Mouse (Mus musculus): Measurements from ENCODE around the gene Krt87. TPM values are rescaled to one million over a fixed set of nuclear protein-coding genes. Genes with fewer than 3 reads are reported as not detected.

The Krt87 gene
- polyA plus RNA-seq, 1 experiment from 2014 or later = not detected

DNA sequence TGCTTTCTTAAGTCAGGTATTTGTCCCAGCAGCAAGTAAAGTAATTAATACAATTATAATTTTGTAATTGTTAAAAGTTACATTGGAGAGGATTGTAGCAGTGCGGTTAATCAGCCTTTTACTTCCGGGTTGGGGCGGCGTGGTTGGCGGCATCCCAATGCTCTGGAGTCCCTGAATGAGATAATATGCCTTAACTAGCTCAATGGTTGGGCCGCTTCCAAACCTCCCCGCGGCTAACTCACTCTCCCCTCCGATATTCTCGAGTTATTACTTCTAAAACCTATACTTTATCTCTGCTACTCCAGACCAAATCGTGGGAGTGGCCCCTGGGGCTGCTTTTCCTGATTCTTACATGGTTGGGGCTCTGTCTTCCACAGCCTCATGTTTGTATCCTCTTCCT, 8.0 kb upstream of the Krt87 start:
- H3K4me2 ChIP-seq (ENCODE audit: low read depth) = no peak overlapping the region
- no peak overlapping the region for H3K4me3 ChIP-seq (ENCODE audit: low read depth, low read length)
- H3K27ac ChIP-seq (ENCODE audit: low read depth, low read length) = no peak overlapping the region
- no peaks in the 10 kb centered on the region for H3K9me3 ChIP-seq (ENCODE audit: control insufficient read depth, low read length)
- H3K9ac ChIP-seq (ENCODE audit: low read length) = no peak overlapping the region
- 77% methylated on average over 11 of the region's 11 CpGs for WGBS
- DNase-seq (ENCODE audit: low spot score) (no peak), ATAC-seq (ENCODE audit: insufficient read depth, low FRiP score, low TSS enrichment) (no peak)
- no peaks in the 10 kb centered on the region for H3K27me3 ChIP-seq (ENCODE audit: control insufficient read depth, insufficient read depth, low read length)
- no peaks in the 10 kb centered on the region for H3K36me3 ChIP-seq (ENCODE audit: control insufficient read depth, insufficient read depth, low read length)
- H3K4me1 ChIP-seq (ENCODE audit: control insufficient read depth, insufficient read depth, low read length) = no peaks in the 10 kb centered on the region

DNA sequence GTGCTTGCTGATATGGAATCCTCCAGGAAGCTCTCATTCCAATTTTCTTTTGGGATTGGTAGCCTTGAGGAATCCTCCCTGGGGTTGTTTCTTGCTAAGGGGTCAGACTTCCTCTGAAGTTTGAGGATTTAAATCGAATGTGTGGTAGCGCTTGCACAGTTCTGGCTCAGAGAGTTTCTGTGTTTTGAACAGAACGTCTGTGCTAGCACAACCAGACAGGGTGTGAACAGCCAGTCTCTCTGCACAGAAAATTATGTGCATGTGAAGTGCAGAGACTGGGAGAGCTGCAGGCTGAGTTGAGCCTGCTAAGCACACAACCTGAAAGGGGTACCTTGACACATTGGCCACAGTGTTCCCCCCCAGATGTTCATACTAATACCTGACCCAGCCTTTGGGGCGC, 2.2 kb upstream of the Krt87 start:
- H3K9ac ChIP-seq (ENCODE audit: low read length) = no peak overlapping the region
- ATAC-seq (ENCODE audit: insufficient read depth, low FRiP score, low TSS enrichment) (no peak), DNase-seq (ENCODE audit: low spot score) (no peak)
- H3K36me3 ChIP-seq (ENCODE audit: control insufficient read depth, insufficient read depth, low read length) = no peaks in the 10 kb centered on the region
- 83% methylated on average over 4 of the region's 4 CpGs for WGBS
- peaks cover 23% of the 10 kb centered on the region for H3K27me3 ChIP-seq (ENCODE audit: control insufficient read depth, insufficient read depth, low read length)
- no peak overlapping the region for H3K27ac ChIP-seq (ENCODE audit: low read depth, low read length)
- H3K4me2 ChIP-seq (ENCODE audit: low read depth) = no peak overlapping the region
- no peaks in the 10 kb centered on the region for H3K9me3 ChIP-seq (ENCODE audit: control insufficient read depth, low read length)
- H3K4me1 ChIP-seq (ENCODE audit: control insufficient read depth, insufficient read depth, low read length) = peaks cover 3% of the 10 kb centered on the region; the same call in 1 of the 2 replicates
- no peak overlapping the region for H3K4me3 ChIP-seq (ENCODE audit: low read depth, low read length)

- no peak overlapping the region for H3K9ac ChIP-seq (ENCODE audit: low read length)
- DNase-seq (ENCODE audit: low spot score) (no peak), ATAC-seq (ENCODE audit: insufficient read depth, low FRiP score, low TSS enrichment) (no peak)
- H3K9me3 ChIP-seq (ENCODE audit: control insufficient read depth, low read length) = no peaks in the 10 kb centered on the region
- H3K36me3 ChIP-seq (ENCODE audit: control insufficient read depth, insufficient read depth, low read length) = no peaks in the 10 kb centered on the region
- peaks cover 23% of the 10 kb centered on the region for H3K27me3 ChIP-seq (ENCODE audit: control insufficient read depth, insufficient read depth, low read length)
- no peak overlapping the region for H3K4me2 ChIP-seq (ENCODE audit: low read depth)
- 94% methylated on average over 7 of the region's 7 CpGs for WGBS
- H3K27ac ChIP-seq (ENCODE audit: low read depth, low read length) = no peak overlapping the region
- no peak overlapping the region for H3K4me3 ChIP-seq (ENCODE audit: low read depth, low read length)
- H3K4me1 ChIP-seq (ENCODE audit: control insufficient read depth, insufficient read depth, low read length) = peaks cover 3% of the 10 kb centered on the region; the same call in 1 of the 2 replicates
Measured at GRCm38 (mm10) chr15:101436611-101437010, 2.0 kb downstream of the Krt87 start.

DNA sequence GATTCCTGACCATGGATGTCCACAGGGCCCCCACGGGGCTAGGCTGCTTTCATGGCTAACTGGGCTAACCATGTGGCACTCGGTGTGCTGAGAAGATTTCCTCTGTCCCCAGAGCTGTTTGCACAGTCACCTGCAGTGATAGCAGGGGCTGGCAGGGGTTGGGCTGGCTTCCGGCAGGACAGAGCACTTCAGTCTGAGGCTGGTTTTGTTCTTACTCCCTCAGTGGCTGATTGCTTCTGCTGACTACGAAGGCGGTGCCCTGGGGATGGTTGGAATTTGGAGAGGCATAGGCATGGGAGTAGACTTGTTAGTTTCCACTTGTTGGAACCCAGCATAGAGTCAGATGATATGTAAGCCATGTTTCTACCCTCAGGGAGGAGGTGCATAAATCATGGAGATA, 13.7 kb downstream of the Krt87 start:
- ATAC-seq (ENCODE audit: insufficient read depth, low FRiP score, low TSS enrichment) (no peak), DNase-seq (ENCODE audit: low spot score) (no peak)
- Histone ChIP-seq H3K9me3 (ENCODE audit: control insufficient read depth, low read length) (no peaks in the 10 kb centered on the region), H3K4me2 (ENCODE audit: low read depth) (no peak overlapping the region), H3K9ac (ENCODE audit: low read length) (no peak overlapping the region), H3K4me3 (ENCODE audit: low read depth, low read length) (no peak overlapping the region), H3K4me1 (ENCODE audit: control insufficient read depth, insufficient read depth, low read length) (no peaks in the 10 kb centered on the region), H3K36me3 (ENCODE audit: control insufficient read depth, insufficient read depth, low read length) (no peaks in the 10 kb centered on the region), H3K27ac (ENCODE audit: low read depth, low read length) (no peak overlapping the region), H3K27me3 (ENCODE audit: control insufficient read depth, insufficient read depth, low read length) (no peaks in the 10 kb centered on the region)
- 17% methylated on average over 5 of the region's 5 CpGs for WGBS

- Histone ChIP-seq H3K4me2 (ENCODE audit: low read depth) (no peak overlapping the region), H3K9ac (ENCODE audit: low read length) (no peak overlapping the region), H3K4me1 (ENCODE audit: control insufficient read depth, insufficient read depth, low read length) (no peaks in the 10 kb centered on the region), H3K36me3 (ENCODE audit: control insufficient read depth, insufficient read depth, low read length) (no peaks in the 10 kb centered on the region), H3K9me3 (ENCODE audit: control insufficient read depth, low read length) (no peaks in the 10 kb centered on the region), H3K27me3 (ENCODE audit: control insufficient read depth, insufficient read depth, low read length) (no peaks in the 10 kb centered on the region), H3K27ac (ENCODE audit: low read depth, low read length) (no peak overlapping the region), H3K4me3 (ENCODE audit: low read depth, low read length) (no peak overlapping the region)
- DNase-seq (ENCODE audit: low spot score) = no peak
- WGBS = 47% methylated on average over 4 of the region's 6 CpGs
- no peak for ATAC-seq (ENCODE audit: insufficient read depth, low FRiP score, low TSS enrichment)
Measured at GRCm38 (mm10) chr15:101420903-101421302, 17.7 kb downstream of the Krt87 start.

DNA sequence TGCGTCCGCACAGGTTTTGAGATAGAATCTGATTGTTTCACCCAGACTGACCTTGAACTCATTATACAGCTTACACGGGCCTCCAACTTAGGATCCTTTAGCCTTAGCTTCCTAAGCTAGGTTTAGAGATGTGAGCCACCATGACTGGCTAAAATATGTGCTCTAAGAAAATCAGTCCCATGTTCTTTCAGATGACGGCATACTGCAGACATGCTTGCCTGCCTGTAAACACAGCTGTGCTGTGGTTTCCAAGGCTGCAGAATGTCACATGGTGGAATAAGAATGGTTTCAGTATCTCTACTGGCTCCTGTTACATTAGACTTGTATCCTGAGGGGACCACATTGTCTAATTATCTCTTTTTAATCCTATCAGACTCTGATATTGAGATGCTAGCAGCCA, 19.7 kb downstream of the Krt87 start:
- H3K9ac ChIP-seq (ENCODE audit: low read length) = no peak overlapping the region
- H3K27ac ChIP-seq (ENCODE audit: low read depth, low read length) = no peak overlapping the region
- H3K4me3 ChIP-seq (ENCODE audit: low read depth, low read length) = no peak overlapping the region
- no peak for DNase-seq (ENCODE audit: low spot score)
- H3K4me1 ChIP-seq (ENCODE audit: control insufficient read depth, insufficient read depth, low read length) = no peaks in the 10 kb centered on the region
- no peaks in the 10 kb centered on the region for H3K9me3 ChIP-seq (ENCODE audit: control insufficient read depth, low read length)
- H3K27me3 ChIP-seq (ENCODE audit: control insufficient read depth, insufficient read depth, low read length) = no peaks in the 10 kb centered on the region
- no peak for ATAC-seq (ENCODE audit: insufficient read depth, low FRiP score, low TSS enrichment)
- H3K36me3 ChIP-seq (ENCODE audit: control insufficient read depth, insufficient read depth, low read length) = no peaks in the 10 kb centered on the region
- 91% methylated on average over 4 of the region's 4 CpGs for WGBS
- no peak overlapping the region for H3K4me2 ChIP-seq (ENCODE audit: low read depth)

DNA sequence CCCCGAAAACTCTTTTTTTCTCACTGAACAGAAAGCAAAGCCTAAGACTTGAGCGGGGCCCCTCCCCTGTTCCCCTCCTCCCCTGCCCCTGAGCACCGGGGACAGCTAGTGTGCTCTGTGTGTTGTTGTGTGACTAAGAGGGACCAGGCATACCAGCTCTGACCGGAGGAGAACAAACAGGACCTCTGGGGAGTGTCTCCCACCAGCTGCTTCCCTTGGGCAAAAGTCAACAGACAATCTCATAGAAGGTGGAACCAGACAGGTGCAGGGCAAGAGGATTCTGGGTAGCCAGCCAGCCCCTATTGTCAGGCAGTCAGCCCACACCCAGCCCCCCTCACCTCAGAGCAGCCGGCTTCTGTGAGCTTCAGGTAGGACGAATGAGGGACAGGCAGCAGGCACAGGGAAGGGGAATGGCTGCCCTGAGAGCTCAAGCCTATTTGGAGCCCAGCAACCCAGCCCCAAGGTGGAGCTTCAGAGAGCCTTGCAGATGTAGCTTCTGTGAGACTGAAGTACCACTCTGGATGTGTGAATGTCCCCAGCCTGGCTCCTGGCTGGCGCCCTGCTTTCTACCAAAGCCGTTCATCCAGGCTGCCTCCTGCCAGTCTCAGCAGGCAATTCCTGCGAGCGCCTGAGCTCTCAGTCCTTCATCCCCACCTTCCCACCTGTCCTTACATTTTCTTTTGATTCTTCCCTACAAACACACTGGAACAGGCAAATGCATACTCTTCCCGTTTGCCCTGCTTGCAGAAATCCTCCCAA, 23.6 kb downstream of the Krt87 start:
- DNase-seq (ENCODE audit: low spot score) (no peak), ATAC-seq (ENCODE audit: insufficient read depth, low FRiP score, low TSS enrichment) (no peak)
- Histone ChIP-seq H3K9me3 (ENCODE audit: control insufficient read depth, low read length) (no peaks in the 10 kb centered on the region), H3K4me1 (ENCODE audit: control insufficient read depth, insufficient read depth, low read length) (no peaks in the 10 kb centered on the region), H3K4me2 (ENCODE audit: low read depth) (no peak overlapping the region), H3K27me3 (ENCODE audit: control insufficient read depth, insufficient read depth, low read length) (peaks cover 18% of the 10 kb centered on the region), H3K4me3 (ENCODE audit: low read depth, low read length) (no peak overlapping the region), H3K9ac (ENCODE audit: low read length) (no peak overlapping the region), H3K27ac (ENCODE audit: low read depth, low read length) (no peak overlapping the region), H3K36me3 (ENCODE audit: control insufficient read depth, insufficient read depth, low read length) (no peaks in the 10 kb centered on the region)
- 40% methylated on average over 11 of the region's 11 CpGs for WGBS

DNA sequence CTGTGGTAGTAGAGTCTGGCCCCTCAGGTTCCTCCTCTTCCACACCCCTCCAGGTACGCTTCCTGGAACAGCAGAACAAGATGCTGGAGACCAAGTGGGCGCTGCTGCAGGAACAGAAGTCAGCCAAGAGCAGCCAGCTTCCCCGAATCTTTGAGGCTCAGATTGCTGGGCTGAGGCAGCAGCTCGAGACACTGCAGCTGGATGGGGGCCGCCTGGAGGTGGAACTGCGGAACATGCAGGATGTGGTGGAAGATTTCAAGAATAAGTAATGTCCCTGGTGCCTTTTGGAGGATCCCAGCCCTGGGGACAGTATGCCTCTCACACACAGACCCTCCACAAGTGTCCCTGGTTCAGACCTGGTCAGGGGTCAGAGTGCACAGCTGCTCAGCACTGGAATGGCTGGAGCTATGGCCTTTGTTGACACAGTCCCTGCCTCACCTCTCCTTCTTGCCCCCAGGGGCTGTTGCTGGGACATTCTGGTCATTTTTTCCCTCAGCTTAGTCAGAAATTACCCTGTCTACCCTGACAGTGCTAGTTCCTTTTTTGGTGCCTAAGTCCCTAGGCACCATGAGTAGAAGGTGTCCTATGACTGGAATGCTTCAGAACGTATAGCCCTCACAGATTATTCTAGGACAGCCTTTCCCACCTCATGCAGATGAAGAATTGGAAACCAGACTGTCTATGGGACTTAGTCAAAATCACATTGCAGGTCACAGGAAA, 24.5 kb downstream of the Krt87 start:
- ATAC-seq (ENCODE audit: insufficient read depth, low FRiP score, low TSS enrichment) (no peak), DNase-seq (ENCODE audit: low spot score) (no peak)
- Histone ChIP-seq H3K4me1 (ENCODE audit: control insufficient read depth, insufficient read depth, low read length) (no peaks in the 10 kb centered on the region), H3K4me2 (ENCODE audit: low read depth) (no peak overlapping the region), H3K4me3 (ENCODE audit: low read depth, low read length) (no peak overlapping the region), H3K36me3 (ENCODE audit: control insufficient read depth, insufficient read depth, low read length) (no peaks in the 10 kb centered on the region), H3K9ac (ENCODE audit: low read length) (no peak overlapping the region), H3K9me3 (ENCODE audit: control insufficient read depth, low read length) (no peaks in the 10 kb centered on the region), H3K27ac (ENCODE audit: low read depth, low read length) (no peak overlapping the region), H3K27me3 (ENCODE audit: control insufficient read depth, insufficient read depth, low read length) (peaks cover 18% of the 10 kb centered on the region)
- 53% methylated on average over 7 of the region's 7 CpGs for WGBS

GRCm38 (mm10) chr15:101412188-101412587, 26.4 kb downstream of the Krt87 start:
- Histone ChIP-seq H3K4me3 (ENCODE audit: low read depth, low read length) (no peak overlapping the region; the same call in 1 of the 2 replicates), H3K4me2 (ENCODE audit: low read depth) (no peak overlapping the region), H3K27ac (ENCODE audit: low read depth, low read length) (no peak overlapping the region), H3K36me3 (ENCODE audit: control insufficient read depth, insufficient read depth, low read length) (no peaks in the 10 kb centered on the region), H3K27me3 (ENCODE audit: control insufficient read depth, insufficient read depth, low read length) (peaks cover 18% of the 10 kb centered on the region), H3K9me3 (ENCODE audit: control insufficient read depth, low read length) (no peaks in the 10 kb centered on the region), H3K4me1 (ENCODE audit: control insufficient read depth, insufficient read depth, low read length) (no peaks in the 10 kb centered on the region), H3K9ac (ENCODE audit: low read length) (no peak overlapping the region)
- WGBS = 26% methylated on average over 31 of the region's 31 CpGs
- ATAC-seq (ENCODE audit: insufficient read depth, low FRiP score, low TSS enrichment) = no peak
- peak; percentile 20 for DNase-seq (ENCODE audit: low spot score)
